Mouse (Mus musculus) heart, adult 2 months (tissue): ENCODE results near the gene Cd101.

Source experiments
- CTCF ChIP-seq: fragments of 200-600 bp; IDR thresholded peaks from 2 replicates; pipeline ENCODE4 v1.8.1; 2022; ENCODE audit warnings: antibody characterized with exemption, mild to moderate bottlenecking, moderate library complexity
- EP300 ChIP-seq: fragments of 200-500 bp; IDR thresholded peaks from 2 replicates; pipeline ENCODE4 v1.6.1; 2011; ENCODE audit warnings: low read depth, low read length, control low read depth; ENCODE audit not compliant: insufficient read depth
- POLR2A ChIP-seq: fragments of 200-500 bp; IDR thresholded peaks from 2 replicates; pipeline ENCODE4 v1.6.1; 2011; ENCODE audit warnings: mild to moderate bottlenecking, low read depth, low read length, control low read depth; ENCODE audit not compliant: insufficient read depth

DNA sequence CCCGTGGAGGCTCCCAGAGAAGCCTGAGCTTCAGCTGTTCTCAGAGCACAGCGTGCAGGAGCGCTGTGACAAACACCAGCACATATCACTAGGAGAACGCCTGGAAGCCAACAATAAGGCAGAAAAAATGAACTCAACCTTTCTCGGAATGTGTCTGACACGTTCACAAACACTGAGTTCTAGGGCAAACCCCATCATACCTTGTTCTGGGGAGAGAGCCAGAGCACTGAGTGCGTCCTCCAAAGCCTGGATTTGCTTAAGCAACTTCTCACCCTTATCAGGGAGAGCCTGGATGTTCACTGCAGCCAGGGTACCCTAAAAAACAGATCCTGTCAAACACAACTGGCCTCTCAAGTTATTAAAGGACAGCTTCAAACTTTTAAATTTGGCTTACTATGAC, 67.9 kb downstream of the Cd101 start:
- TF ChIP-seq CTCF (no peak), POLR2A (no peak), EP300 (no peak)
